Mouse (Mus musculus) frontal cortex, postnatal 14 days (tissue): ENCODE measurements around the gene Ccdc9.
"Not testable (repeated sequence)": the region's sequence is repeated elsewhere in the genome, so short reads cannot be mapped to it uniquely, and the experiment has no call there.

ENCODE experiments used
- DNase-seq, 2 experiments: peaks; one replicate each; pipeline ENCODE4 v3.0.0; 2022; ENCODE audit warnings: low spot score in 2 of 2

The Ccdc9 gene

GRCm38 (mm10) chr7:16308555-16309317 lies 22.1 kb upstream of the Ccdc9 start:
- no peak for DNase-seq

GRCm38 (mm10) chr7:16308093-16308492 lies 21.5 kb upstream of the Ccdc9 start, which contains the start of gene Bbc3:
TSS of gene Bbc3 (plus strand) at chr7:16308393.
- not testable (repeated sequence) for DNase-seq

GRCm38 (mm10) chr7:16307141-16307540 lies 20.5 kb upstream of the Ccdc9 start:
- DNase-seq, result not testable (repeated sequence)

GRCm38 (mm10) chr7:16299419-16300035 lies 12.9 kb upstream of the Ccdc9 start:
- DNase-seq, result peak; percentile 90 to 93

- no peak for DNase-seq
These were observed 12.3 kb upstream of the Ccdc9 start for GRCm38 (mm10) chr7:16298927-16299326.

- no peak for DNase-seq
These were observed 11.0 kb upstream of the Ccdc9 start for GRCm38 (mm10) chr7:16297616-16298015.

- peak; percentile 63 to 67 for DNase-seq
These were observed 10.3 kb upstream of the Ccdc9 start for GRCm38 (mm10) chr7:16296766-16297390.

GRCm38 (mm10) chr7:16296146-16296545 lies 9.6 kb upstream of the Ccdc9 start:
- no peak for DNase-seq

GRCm38 (mm10) chr7:16295321-16295900 lies 8.8 kb upstream of the Ccdc9 start:
- DNase-seq, result peak; percentile 70 to 74

GRCm38 (mm10) chr7:16294837-16295236 lies 8.2 kb upstream of the Ccdc9 start:
- peak; percentile 86 to 93 for DNase-seq

- DNase-seq, result no peak
These were observed 7.8 kb upstream of the Ccdc9 start for GRCm38 (mm10) chr7:16294346-16294745.

- DNase-seq, result no peak
These were observed 1.2 kb upstream of the Ccdc9 start for GRCm38 (mm10) chr7:16287791-16288190.

GRCm38 (mm10) chr7:16287016-16287415 lies 421 bp upstream of the Ccdc9 start:
- DNase-seq, result no peak

- peak; percentile 39 to 62 for DNase-seq
These were observed 1.1 kb downstream of the Ccdc9 start for GRCm38 (mm10) chr7:16285450-16286025.

GRCm38 (mm10) chr7:16284904-16285303 lies 1.7 kb downstream of the Ccdc9 start:
- no peak for DNase-seq

GRCm38 (mm10) chr7:16284001-16284400 lies 2.6 kb downstream of the Ccdc9 start:
- DNase-seq, result no peak

GRCm38 (mm10) chr7:16282334-16282733 lies 4.3 kb downstream of the Ccdc9 start:
- no peak for DNase-seq

- no peak for DNase-seq
These were observed 5.9 kb downstream of the Ccdc9 start for GRCm38 (mm10) chr7:16280721-16281120.

- DNase-seq, result no peak
These were observed 11.4 kb downstream of the Ccdc9 start for GRCm38 (mm10) chr7:16274922-16275890.

GRCm38 (mm10) chr7:16273766-16274140 lies 12.8 kb downstream of the Ccdc9 start:
- DNase-seq, result peak; percentile 53
